Mouse (Mus musculus) naive thymus-derived CD4-positive, alpha-beta T cell, adult 2 months (primary cell): ENCODE results near the gene Uba5.

Experiments used
- DNase-seq: peaks from one replicate; pipeline ENCODE4 v3.0.0-alpha.2; 2011; ENCODE audit warnings: low read depth

Gene Uba5

DNA sequence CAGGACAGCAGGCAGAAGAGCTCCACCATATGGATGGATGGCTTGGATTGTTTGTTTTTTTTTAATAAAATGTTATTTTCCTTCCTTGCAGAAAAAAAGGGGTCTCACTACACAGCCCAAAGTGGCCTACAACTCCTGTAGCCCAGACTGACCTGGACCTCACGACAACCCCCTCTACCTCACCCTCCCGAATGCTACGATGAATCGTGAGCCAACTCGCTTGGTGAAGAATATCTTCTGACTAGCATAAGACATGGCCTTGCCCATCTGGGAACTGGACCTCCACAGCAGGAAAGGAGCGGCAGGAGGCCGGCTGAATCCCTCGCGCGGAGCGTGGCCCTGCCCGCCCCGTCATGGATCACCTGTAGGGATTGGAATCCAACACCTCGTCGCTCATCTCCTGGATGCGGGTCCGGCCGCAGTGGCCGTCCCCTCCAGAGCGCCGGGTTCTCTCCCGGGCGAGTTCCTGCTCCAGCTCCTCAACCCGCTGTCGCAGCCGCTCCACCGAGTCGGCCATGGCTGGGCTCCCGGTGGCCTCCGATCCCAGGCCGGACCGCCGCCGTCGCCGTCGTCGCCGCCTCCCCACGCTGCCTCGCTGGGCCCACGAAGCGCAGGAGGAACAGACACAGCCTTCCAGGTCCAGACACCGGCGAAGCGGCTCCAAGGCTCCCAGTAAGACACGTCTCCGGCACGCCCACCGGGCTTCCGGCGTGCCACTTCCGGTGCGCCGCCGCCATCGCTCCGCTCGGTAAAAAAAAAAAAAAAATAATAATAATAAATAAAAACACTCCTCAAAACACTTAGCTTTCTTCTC is at the start of gene Uba5:
Uba5 (minus strand) TSS at position 705 of the 814 bp plus-strand sequence.
- DNase-seq = peak; percentile 8

DNA sequence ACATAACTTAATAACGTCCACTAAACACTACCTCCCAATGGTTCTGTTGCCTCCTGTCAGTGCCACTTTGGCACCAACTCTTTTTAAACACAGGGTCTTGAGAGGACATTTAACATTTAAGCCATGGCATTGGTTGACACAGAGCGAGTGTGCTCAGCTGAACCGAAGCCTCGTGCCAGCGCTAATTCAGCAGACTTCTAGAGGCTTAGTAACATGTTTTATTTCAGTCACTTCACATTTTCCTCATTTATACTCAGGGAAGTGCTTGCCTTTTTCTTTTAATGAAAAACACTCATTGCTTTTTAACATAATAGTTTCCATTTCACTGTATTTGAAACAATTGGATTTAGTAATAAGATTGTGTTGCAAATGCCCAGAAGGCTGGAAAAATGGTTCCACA is 46.2 kb upstream of the Uba5 start:
- no peak for DNase-seq

DNA sequence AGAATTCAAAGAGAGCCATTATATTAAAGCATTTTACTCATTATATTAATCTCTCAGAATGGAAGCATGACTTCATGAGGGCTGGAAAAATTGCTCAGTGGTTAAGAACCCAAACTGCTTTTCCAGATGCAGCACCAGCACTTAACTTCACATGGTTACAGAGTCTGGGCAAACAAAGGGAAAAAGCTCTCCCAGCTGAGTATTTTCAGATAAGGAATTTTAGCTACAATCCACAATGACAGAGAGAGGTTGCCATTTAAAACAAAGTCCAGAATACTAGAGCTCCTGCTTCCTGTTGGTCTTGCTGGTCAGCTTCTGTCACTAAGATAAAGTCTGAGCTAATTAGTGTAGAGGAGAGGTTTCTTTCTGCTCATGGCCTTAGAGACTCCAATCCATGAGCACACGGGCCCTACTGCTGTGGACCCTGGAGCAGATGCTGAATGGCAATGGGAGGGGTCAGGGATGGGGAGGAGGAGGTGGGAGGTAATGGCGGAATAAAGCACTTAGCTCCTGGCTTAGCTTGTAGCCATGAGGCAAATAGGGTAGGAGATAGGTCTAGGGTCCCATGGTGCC is 45.7 kb upstream of the Uba5 start:
- no peak for DNase-seq

DNA sequence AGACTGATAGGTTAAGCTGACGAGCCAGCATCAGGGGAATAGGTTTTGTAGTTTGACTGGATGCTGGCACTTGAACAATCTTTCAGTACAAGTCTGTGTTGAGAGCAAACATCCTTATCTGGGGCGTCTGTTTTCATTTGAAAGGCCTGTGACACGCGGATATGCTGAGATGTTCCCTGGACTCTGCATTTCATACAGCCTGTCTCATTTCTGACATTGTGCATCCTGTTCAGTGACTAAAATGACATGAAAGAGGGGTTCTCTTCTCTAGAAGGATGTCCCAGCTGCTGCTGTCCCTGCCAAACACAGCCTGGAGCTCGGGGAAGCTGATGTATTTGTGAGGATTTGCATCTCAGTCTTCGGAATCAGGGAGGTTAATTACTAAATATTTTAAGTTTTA is 44.5 kb upstream of the Uba5 start:
- DNase-seq = no peak

DNA sequence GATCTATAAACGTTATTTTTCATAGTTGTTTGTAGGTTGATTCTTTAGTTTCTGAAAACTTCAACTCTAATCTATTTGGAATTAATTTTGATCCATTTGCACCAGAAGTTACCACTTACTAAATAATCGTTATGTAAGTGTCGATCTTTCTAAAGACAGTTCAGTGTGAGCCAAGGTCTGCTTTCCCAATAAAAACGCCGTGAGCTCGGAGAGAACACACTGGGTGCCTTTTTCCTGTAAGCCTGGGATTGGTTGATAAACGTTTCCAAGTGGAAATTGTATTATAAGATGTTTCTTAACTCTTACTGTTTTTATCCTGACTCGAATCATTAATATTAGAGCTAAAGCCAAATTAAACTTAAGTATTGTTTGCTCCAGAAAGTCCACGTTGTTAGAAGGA is 44.0 kb upstream of the Uba5 start:
- no peak for DNase-seq

DNA sequence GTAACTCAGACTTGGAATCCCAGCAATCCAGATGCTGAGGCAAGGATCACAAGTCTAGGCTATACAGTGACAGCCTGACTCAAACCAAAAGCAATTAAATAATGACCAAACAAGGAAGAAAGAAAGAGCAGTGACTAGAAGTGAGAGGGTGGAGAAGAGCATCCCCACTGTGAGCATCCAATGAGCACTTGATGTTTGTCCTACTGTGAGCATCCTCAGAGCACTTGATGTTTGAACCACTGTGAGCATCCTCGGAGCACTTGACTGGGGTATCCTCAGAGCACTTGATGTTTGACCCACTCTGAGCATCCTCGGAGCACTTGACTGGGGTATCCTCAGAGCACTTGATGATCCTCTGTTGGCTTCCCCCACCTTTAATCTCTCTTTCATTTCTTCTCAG is 42.1 kb upstream of the Uba5 start:
- DNase-seq = no peak

DNA sequence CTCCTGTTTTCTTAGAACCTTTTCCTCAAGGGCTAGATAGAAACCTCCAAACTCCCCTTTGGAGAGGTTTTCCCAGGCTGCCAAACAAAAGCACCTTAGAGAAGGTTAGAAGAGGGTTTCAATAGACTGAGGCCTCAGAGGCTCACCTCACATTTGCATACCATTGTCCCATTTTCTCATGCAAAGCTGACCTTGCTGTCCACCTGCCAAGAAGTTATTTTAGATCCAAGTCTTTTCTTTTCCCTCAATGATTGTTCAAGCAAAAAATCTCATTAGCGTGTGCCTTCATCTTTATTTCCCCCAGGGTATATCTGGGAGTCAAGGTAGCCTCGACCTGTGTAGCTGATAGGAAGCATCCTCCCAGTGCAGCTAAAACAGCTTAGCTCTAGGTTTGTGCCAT is 40.0 kb upstream of the Uba5 start:
- no peak for DNase-seq

DNA sequence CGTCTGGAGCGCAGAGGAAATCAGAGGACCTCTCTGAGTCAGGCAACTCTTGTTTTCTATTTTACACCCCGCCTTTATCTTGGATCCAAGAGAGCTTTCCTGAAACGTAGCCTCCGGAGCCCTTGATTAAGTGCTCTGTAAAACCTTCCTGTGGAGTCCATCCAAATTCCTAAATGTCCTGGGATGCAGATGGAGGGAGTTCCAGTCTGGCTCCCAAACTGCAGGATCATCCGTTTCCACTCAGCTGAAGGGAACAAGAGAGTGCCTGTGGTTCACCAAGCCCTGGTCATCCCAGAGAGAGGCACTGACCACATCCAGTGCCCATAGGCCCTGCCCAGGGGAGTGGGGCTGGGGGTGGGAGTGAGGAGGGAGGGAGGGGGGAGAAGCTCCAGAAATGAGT is 39.4 kb upstream of the Uba5 start:
- DNase-seq = no peak

DNA sequence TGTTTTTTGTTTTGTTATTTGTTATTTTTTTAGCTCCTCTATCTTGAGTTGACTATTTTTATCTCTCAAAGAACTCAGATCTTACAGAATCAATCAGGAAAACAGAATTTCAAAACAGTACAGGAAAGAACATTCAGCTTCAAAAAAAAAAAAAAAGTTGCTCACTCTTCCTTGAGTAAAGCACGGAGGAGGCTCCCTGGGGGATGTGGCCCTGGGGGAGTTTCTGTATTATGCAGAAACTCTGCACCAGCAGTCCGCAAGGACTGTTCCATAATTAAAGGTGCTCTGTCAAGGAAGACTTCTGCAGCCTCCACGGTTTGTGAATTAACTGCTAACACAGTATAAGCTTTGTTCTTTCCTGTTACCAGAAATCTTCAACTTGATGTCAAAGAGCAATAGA is 38.5 kb upstream of the Uba5 start:
- DNase-seq = no peak

DNA sequence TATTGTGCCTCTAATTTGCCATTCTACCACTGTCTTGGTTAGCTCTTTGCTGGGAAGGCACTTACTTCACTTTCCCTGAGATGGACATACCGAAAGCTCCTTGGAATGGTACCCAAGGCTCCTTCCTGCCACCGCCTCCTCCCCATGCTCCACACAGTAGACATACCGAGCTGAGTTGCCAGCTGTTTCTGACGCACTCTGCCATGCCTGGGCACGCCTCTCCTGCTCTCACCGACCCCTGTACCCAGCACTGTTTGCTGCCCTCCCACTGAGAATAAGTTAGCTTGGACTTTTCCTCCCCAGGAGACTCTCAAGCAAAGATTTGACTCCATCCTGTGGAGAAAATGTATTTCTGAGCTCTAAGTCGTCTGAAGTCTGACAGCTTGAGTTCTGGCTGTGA is 37.9 kb upstream of the Uba5 start:
- DNase-seq = no peak

DNA sequence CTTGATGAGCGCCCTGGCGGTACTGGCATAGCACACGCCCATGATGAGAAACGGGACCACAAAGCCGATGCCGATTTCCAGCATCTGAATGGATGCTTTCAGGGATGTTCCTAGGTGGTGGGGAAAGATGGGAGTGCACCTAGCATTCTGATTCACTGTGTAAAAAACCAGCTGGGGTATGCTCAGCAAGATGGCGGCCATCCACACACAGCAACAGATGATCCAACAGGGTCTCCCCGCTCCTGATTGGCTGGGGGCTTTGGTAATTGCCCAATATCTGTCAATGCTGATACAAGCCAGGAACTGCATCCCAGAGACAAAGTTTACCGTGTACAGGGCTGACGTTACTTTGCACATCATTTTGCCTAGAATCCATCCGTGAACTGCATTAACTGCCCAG is 36.1 kb upstream of the Uba5 start:
- DNase-seq = no peak

DNA sequence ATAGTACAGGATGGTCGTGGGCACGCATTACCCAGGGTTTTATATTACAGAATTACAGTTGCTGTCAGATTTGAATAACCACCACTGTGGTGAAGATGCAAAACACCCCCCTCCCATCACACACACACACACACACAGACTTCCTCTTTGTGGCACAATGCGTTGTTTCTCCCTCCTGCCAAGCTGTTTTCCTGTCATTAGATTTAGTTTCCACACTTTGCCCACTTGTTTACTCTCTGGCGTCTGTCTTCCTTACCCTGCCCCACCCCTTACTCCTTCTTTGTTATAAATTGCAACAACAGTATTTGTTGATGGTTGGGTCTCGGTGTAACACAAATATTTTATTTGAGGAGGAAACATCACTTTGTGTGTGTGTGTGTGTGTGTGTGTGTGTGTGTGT is 35.3 kb upstream of the Uba5 start:
- no peak for DNase-seq

DNA sequence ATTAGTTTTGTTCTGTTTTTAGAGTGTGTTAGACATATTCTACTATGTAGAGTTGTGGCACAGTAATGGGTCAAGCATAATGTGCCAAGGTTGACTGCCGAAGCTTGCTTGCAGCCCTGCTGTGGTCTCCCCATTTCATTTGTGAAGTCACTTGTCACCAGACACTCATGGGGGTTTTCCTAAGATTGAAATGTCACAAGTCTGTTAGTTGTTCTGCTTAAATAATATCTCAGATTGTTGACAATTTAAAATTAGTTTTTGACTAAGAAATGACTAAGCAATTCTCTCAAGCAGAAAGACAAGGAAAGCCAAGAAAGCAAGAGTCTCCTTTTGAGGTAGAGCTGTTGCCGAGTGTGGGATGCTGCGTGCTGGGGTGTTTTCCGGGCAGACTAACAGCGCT is 30.0 kb upstream of the Uba5 start:
- DNase-seq = no peak

DNA sequence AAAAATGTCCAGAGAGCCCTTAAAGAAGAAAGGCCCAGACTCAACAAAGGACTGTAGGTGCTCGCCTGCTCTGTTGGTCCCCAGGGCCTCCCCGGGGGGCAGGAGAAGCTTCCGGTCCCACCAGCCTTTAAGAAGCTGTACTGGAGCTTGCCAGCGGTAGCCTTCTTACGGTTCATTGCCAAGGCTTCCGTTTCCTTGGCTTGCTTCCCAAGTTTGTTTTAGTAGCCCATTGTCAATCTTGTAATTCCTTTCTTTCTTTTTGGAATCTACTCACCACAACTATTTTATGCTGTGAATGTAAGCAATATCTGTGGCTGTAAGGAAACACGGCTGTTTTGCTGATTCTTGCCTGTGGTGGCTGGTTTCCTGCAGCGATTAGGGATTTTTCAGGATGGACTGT is 25.6 kb upstream of the Uba5 start:
- no peak for DNase-seq

DNA sequence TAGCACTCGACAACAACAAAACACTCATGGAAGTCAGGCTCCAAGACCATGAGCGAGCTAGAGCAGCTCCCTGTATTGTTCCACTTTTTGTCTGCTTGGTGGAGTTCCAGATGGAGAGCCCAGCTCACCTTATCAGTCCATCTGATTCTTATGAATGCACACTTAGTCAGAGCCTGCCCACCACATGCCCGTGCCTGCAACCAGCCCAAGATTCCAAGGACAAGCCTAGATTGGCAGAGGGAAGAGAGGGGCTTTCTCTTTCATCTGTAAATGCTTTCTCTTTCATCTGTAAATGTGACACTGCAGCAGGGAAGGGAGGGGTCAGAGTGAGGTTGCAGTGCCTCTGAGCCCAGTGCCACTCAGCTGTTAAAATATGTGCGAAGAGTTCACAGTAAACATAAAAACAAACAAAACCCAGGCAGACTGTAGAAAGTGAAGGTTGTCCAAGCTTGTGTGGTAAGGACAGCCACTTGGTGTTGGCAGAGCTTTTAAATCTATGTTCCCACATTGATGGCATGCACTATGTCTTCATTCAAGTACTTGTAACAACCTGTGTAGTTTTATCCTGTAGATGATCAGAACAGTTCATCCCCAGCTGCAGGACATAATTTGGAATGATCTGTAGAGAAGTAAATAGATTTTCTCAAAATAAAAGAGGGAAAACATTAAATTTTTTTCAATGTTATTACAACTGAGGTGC is 22.9 kb upstream of the Uba5 start:
- no peak for DNase-seq

DNA sequence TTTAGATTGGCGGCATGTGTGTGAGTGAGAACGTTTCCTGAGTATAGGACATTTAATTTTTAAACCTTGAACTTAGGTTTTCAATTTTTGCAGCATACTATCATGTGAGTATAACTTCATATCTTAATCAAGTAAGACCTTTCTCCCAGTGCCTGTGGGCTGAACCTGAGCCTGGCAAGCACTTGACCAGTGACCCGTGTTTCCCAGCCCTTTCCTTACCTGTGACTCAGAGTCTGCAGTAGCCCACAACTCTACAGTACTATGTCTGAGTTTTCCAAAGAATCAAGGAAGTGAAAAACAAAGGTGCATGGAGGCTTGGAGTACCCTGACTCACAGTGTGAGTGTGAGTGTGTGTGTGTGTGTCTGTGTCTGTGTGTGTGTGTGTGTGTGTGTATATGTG is 17.1 kb upstream of the Uba5 start:
- no peak for DNase-seq

DNA sequence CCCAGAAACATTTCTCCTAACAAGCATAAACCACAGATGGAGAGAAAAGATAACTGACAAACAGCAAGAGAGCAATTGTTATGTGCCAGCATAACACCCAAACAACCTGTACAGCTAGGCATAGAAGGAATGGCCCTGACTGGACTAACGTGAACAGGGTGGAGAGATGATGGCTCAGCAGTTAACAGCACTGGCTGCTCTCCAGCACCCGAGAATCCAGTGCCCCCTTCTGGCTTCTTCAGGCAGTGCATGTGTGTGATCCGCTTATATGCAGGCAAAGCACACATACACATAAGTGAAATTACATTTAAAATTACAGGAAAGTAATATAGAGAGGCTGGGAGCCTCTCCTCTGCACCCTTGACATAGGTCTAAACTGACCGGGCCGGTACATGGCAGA is 16.4 kb upstream of the Uba5 start:
- peak; percentile 64 for DNase-seq

DNA sequence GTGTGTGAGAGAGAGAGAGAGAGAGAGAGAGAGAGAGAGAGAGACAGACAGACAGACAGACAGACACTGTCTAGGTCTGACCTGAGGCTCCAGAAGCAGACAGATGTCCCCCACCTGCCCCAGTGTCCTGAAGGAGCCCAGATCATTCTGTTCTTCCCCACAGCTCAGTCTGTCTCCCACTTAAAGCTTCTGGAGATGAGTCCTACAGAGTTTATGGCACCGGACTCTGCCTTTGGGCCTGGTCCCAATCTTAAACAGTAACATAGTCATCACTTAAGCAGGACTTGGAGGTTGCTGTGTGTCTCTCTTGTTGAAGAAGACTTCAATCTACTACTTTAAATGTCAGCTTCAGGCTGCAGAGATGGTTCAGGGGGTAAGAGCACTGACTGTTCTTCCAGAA is 15.8 kb upstream of the Uba5 start:
- no peak for DNase-seq

DNA sequence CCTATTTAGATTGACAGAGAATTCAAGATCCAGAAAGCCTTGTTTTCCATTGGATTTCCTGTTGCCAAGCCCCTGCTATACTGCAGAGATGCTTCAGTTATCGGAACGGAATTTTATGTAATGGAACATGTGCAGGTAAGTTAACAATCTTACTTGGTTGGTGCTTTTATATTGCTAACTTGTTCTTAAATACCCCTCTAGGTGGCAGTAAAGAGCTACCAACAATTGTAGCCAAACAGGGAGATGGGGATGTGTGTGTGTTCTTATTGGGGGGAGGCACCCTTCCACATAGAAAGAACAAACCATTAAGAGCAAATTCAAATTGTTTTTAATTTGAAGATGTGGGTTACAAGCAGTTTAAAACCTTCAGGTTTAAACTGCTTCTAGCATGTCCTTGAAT is 12.9 kb upstream of the Uba5 start:
- peak; percentile 52 for DNase-seq

DNA sequence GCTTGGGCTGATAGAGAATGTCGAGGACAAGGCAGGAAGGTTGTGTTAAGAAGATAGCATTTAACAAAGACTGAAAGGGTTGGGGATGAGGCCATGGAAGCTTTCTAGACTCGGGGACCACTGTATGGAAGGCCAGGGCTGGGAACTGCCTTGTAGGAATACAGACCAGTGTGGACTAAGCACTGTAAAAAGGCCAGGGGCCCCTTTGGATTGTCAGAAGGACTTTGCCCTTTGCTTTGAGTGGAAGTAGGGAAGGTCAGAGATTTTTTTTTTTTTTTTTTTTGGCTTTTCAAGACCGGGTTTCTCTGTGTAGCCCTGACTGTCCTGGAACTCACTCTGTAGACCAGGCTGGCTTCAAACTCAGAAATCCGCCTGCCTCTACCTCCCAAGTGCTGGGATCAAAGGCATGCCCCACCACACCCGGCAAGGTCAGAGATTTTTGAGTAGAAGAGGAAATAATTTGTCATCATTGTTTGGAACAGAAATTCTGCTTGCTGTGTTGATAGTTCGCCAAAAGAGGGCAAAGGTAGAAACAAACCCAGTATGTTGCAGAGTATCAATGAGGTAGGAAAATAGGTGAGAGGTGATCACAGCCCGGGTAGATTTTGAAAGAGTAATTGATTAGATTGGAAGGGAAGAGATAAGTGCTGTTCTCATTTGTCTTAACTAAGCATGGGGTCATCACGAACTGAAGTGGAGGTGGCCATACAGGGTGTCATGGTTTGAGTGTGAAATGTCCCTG is 8.1 kb upstream of the Uba5 start:
- DNase-seq = no peak

DNA sequence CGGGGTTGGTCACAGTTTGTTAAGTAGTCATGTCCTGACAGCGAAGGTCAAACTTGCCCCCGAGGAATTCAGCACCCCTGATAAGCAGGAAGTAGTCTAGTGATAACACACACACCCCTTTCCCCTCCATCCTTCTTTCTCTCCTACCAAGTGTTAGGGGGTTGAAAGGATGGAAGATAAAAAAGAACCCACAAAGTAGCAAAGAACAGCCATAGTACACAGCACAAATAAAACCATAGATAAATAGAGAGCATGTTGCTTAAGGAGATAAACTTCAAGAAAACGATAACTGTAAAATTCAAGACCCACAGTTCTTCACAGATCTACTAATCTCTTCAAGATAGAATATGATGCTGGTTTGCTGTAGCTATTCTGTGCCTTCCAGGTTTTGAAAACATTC is 7.3 kb upstream of the Uba5 start:
- no peak for DNase-seq

DNA sequence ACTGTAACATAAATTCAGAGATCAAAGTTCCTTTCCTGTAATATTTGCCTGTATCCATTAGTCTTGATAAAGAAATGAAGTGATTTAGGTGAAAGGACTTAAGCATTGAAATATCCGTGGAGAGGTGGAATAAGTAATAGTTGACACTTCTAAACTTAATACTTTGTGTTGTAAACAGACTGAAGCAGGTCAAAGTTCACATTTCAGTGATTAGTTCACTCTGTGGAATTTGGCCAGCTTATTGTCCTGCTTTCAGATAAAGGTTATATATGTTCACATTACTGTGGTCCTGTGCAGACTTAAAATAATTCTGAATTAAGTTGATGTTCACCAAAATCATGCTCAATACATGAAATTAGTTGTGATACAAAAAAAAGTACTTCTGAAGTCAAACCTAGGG is 1.6 kb upstream of the Uba5 start:
- DNase-seq = no peak
